Mouse (Mus musculus): ENCODE measurements around the gene Gas2l1. TPM values are rescaled to one million over a fixed set of nuclear protein-coding genes. Genes with fewer than 3 reads are reported as not detected.
"Not testable (repeated sequence)": the region's sequence is repeated elsewhere in the genome, so short reads cannot be mapped to it uniquely, and the experiment has no call there.

Gene Gas2l1
- 1 to 10 TPM; 2.4 to 3.8 (median 3.1) TPM for total RNA-seq (2022)

- peak; percentile 85 to 86 for DNase-seq (ENCODE audit: low spot score in 2 of 2)
These were observed at the start of gene Gas2l1 for GRCm38 (mm10) chr11:5065056-5065821. Gene Gas2l1, minus strand, starts transcription at chr11:5065327.

- no peak for DNase-seq (ENCODE audit: low spot score in 2 of 2)
These were observed 48.5 kb upstream of the Gas2l1 start for GRCm38 (mm10) chr11:5113645-5114044.

GRCm38 (mm10) chr11:5109441-5109840 lies 44.3 kb upstream of the Gas2l1 start:
- no peak for DNase-seq (ENCODE audit: low spot score in 2 of 2)

GRCm38 (mm10) chr11:5103986-5104509 lies 38.9 kb upstream of the Gas2l1 start:
- DNase-seq (ENCODE audit: low spot score in 2 of 2): no peak

- no peak for DNase-seq (ENCODE audit: low spot score in 2 of 2)
These were observed 37.3 kb upstream of the Gas2l1 start for GRCm38 (mm10) chr11:5102384-5102783.

- no peak for DNase-seq (ENCODE audit: low spot score in 2 of 2)
These were observed 36.5 kb upstream of the Gas2l1 start for GRCm38 (mm10) chr11:5101641-5102040.

- no peak for DNase-seq (ENCODE audit: low spot score in 2 of 2)
These were observed 35.7 kb upstream of the Gas2l1 start for GRCm38 (mm10) chr11:5100801-5101200.

- no peak for DNase-seq (ENCODE audit: low spot score in 2 of 2)
These were observed 35.2 kb upstream of the Gas2l1 start for GRCm38 (mm10) chr11:5100283-5100682.

GRCm38 (mm10) chr11:5099576-5100183 lies 34.6 kb upstream of the Gas2l1 start:
- DNase-seq (ENCODE audit: low spot score in 2 of 2): peak; percentile 67 to 76

- DNase-seq (ENCODE audit: low spot score in 2 of 2): peak; percentile 95 to 96
These were observed 33.8 kb upstream of the Gas2l1 start, which contains the start of the genes Rhbdd3 and Ewsr1 for GRCm38 (mm10) chr11:5098736-5099542. Gene Rhbdd3, plus strand, starts transcription at chr11:5098926. Gene Ewsr1, minus strand, starts transcription at chr11:5099266.

- DNase-seq (ENCODE audit: low spot score in 2 of 2): no peak
These were observed 33.1 kb upstream of the Gas2l1 start for GRCm38 (mm10) chr11:5098035-5098735.

GRCm38 (mm10) chr11:5096480-5097020 lies 31.4 kb upstream of the Gas2l1 start:
- DNase-seq (ENCODE audit: low spot score in 2 of 2): no peak

- no peak for DNase-seq (ENCODE audit: low spot score in 2 of 2)
These were observed 30.8 kb upstream of the Gas2l1 start for GRCm38 (mm10) chr11:5095877-5096276.

GRCm38 (mm10) chr11:5091706-5092105 lies 26.6 kb upstream of the Gas2l1 start:
- DNase-seq (ENCODE audit: low spot score in 2 of 2): no peak

GRCm38 (mm10) chr11:5089147-5089546 lies 24.0 kb upstream of the Gas2l1 start:
- no peak for DNase-seq (ENCODE audit: low spot score in 2 of 2)

- DNase-seq (ENCODE audit: low spot score in 2 of 2): not testable (repeated sequence)
These were observed 11.7 kb upstream of the Gas2l1 start for GRCm38 (mm10) chr11:5076843-5077242.

- no peak for DNase-seq (ENCODE audit: low spot score in 2 of 2)
These were observed 10.6 kb upstream of the Gas2l1 start for GRCm38 (mm10) chr11:5075760-5076159.

GRCm38 (mm10) chr11:5074882-5075281 lies 9.8 kb upstream of the Gas2l1 start:
- DNase-seq (ENCODE audit: low spot score in 2 of 2): no peak

- no peak for DNase-seq (ENCODE audit: low spot score in 2 of 2)
These were observed 3.2 kb upstream of the Gas2l1 start for GRCm38 (mm10) chr11:5068126-5068971.

- no peak for DNase-seq (ENCODE audit: low spot score in 2 of 2)
These were observed 1.9 kb upstream of the Gas2l1 start for GRCm38 (mm10) chr11:5067063-5067462.

Data from gastrocnemius, adult 8-10 months (tissue).